Mouse (Mus musculus) brain, embryonic 18.5 days (tissue): ENCODE measurements around the gene Madd.

ENCODE experiments used
- DNase-seq: peaks from one replicate; pipeline ENCODE4 v3.0.0-alpha.2; 2012; ENCODE audit warnings: low read depth, low spot score

Madd gene

GRCm38 (mm10) chr2:91175490-91175889 is 8.1 kb downstream of the Madd start:
- no peak for DNase-seq

GRCm38 (mm10) chr2:91169587-91170322 is 13.9 kb downstream of the Madd start:
- DNase-seq = no peak

- no peak for DNase-seq
Measured at GRCm38 (mm10) chr2:91167629-91168028, 16.0 kb downstream of the Madd start.

GRCm38 (mm10) chr2:91164991-91165390 is 18.6 kb downstream of the Madd start:
- DNase-seq = no peak

GRCm38 (mm10) chr2:91163532-91163931 is 20.1 kb downstream of the Madd start:
- no peak for DNase-seq

GRCm38 (mm10) chr2:91162952-91163351 is 20.7 kb downstream of the Madd start:
- DNase-seq = no peak

GRCm38 (mm10) chr2:91160591-91160990 is 23.0 kb downstream of the Madd start:
- DNase-seq = no peak

- DNase-seq = no peak
Measured at GRCm38 (mm10) chr2:91157002-91157752, 26.5 kb downstream of the Madd start.

GRCm38 (mm10) chr2:91154091-91154490 is 29.5 kb downstream of the Madd start:
- no peak for DNase-seq

- no peak for DNase-seq
Measured at GRCm38 (mm10) chr2:91152885-91153377, 30.7 kb downstream of the Madd start.

GRCm38 (mm10) chr2:91151331-91151730 is 32.3 kb downstream of the Madd start:
- no peak for DNase-seq

GRCm38 (mm10) chr2:91148101-91148500 is 35.5 kb downstream of the Madd start:
- DNase-seq = no peak

- no peak for DNase-seq
Measured at GRCm38 (mm10) chr2:91143401-91143800, 40.2 kb downstream of the Madd start.

GRCm38 (mm10) chr2:91142920-91143319 is 40.7 kb downstream of the Madd start:
- DNase-seq = no peak

GRCm38 (mm10) chr2:91139764-91140163 is 43.9 kb downstream of the Madd start:
- no peak for DNase-seq

GRCm38 (mm10) chr2:91139311-91139710 is 44.3 kb downstream of the Madd start:
- no peak for DNase-seq

GRCm38 (mm10) chr2:91137481-91137880 is 46.2 kb downstream of the Madd start:
- no peak for DNase-seq

GRCm38 (mm10) chr2:91136513-91137412 is 46.9 kb downstream of the Madd start:
- no peak for DNase-seq

GRCm38 (mm10) chr2:91132035-91132434 is 51.6 kb downstream of the Madd start:
- DNase-seq = no peak

- DNase-seq = no peak
Measured at GRCm38 (mm10) chr2:91131251-91131650, 52.4 kb downstream of the Madd start.

GRCm38 (mm10) chr2:91130126-91130525 is 53.5 kb downstream of the Madd start:
- DNase-seq = no peak

- DNase-seq = no peak
Measured at GRCm38 (mm10) chr2:91128761-91129160, 54.9 kb downstream of the Madd start.
